Mouse (Mus musculus) macrophage (primary cell): ENCODE measurements around the gene Fga. TPM values are rescaled to one million over a fixed set of nuclear protein-coding genes. Genes with fewer than 3 reads are reported as not detected.

Source experiments
- H3K27ac ChIP-seq: fragments of 350-480 bp; formaldehyde crosslinking; 2 replicates; pipeline ENCODE4 v1.9.0; 2021
- H3K36me3 ChIP-seq: fragments of 350-480 bp; formaldehyde crosslinking; 2 replicates; pipeline ENCODE4 v1.9.0; 2021; ENCODE audit errors: inconsistent target
- H3K4me3 ChIP-seq: fragments of 350-480 bp; formaldehyde crosslinking; 2 replicates; pipeline ENCODE4 v1.9.0; 2021; ENCODE audit errors: inconsistent target
- H3K79me2 ChIP-seq: fragments of 350-480 bp; formaldehyde crosslinking; 2 replicates; pipeline ENCODE4 v1.9.0; 2021; ENCODE audit errors: inconsistent target
- WGBS: methylation state at CpG from one replicate; pipeline ENCODE4 v1.1.7; 2026; ENCODE audit warnings: inconsistent platforms; ENCODE audit not compliant: missing documents; 5-methylcytosine and 5-hydroxymethylcytosine counted together
- polyA plus RNA-seq: library from polyadenylated mRNA; stranded (reverse); fragments of 250-400 nt; gene quantifications from 3 replicates; pipeline ENCODE4 v1.2.4, GENCODE M21; 2018; ENCODE audit warnings: inconsistent platforms
- total RNA-seq, 78 experiments: library from RNA; depleted of rRNA; stranded (reverse); fragments of 250-400 nt; gene quantifications; 1 replicate in 9 of 78; 2 replicates in 24 of 78; 3 replicates in 43 of 78; 4 replicates in 2 of 78; pipeline ENCODE4 v1.2.4; 2018; ENCODE audit warnings: inconsistent platforms in 56 of 78

The Fga gene
- total RNA-seq (2018; cell fraction: chromatin; rRNA removed): not detected
- total RNA-seq (2018; cell fraction: cytosol; rRNA removed): not detected
- not detected for total RNA-seq (2018; cell fraction: nucleus; rRNA removed)
- polyA plus RNA-seq: not detected in 3 replicates

DNA sequence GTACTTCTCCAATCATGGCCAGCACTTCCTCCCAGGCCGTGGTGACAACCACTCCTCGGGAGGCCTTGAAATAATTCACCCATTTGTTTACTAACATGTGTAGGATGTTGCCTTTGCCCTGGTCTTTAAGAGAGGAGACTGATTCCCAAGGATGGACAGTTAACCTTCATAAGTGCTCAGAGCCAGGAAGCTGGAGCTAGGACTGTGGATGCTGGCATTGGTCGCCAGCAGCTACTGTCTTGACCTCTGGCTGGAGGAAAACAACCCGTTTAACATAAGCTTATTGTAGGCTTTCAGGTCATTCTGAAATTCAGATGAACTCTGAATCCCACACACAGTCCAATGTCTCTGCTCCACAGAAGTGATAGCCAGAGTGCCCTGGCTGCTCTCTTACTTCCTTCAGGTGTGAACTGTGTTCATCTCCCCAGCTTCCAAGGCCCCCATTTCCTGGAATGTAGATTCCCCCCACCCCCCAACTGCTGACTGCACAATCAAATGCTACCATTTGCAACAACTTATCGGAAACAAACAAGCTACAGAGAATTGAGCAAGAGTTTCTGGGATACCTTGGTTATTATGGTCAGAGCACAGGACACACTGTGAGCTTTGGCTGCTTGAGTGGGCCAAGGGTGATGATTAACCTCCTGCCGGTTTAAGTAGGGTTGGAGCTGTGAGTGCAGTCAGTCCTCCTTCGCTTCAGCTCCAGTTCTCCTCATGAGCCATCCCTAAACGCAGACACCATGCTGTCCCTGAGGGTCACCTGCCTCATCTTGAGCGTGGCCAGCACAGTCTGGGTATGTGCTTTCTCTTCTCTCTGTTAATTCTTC lies at the start of gene Fga:
Gene Fga (plus strand): TSS at position 602 of the 827 bp plus-strand sequence.
- H3K36me3 ChIP-seq: no peaks in the 10 kb centered on the region
- 79% methylated on average over 9 of the region's 9 CpGs for WGBS
- no peak within 1 kb of the TSS for H3K4me3 ChIP-seq
- H3K27ac ChIP-seq: no peak within 1 kb of the TSS
- H3K79me2 ChIP-seq: no peaks in the 10 kb centered on the region

GRCm38 (mm10) chr3:82980818-82981217 lies 45.1 kb upstream of the Fga start:
- Histone ChIP-seq H3K36me3 (no peaks in the 10 kb centered on the region), H3K79me2 (no peaks in the 10 kb centered on the region), H3K4me3 (no peak overlapping the region), H3K27ac (no peak overlapping the region)
- 83% methylated on average over 6 of the region's 6 CpGs for WGBS

- 96% methylated on average over 8 of the region's 8 CpGs for WGBS
- H3K4me3 ChIP-seq: no peak overlapping the region
- no peaks in the 10 kb centered on the region for H3K36me3 ChIP-seq
- H3K79me2 ChIP-seq: no peaks in the 10 kb centered on the region
- H3K27ac ChIP-seq: no peak overlapping the region
Measured at GRCm38 (mm10) chr3:82981861-82982260, 44.0 kb upstream of the Fga start.

DNA sequence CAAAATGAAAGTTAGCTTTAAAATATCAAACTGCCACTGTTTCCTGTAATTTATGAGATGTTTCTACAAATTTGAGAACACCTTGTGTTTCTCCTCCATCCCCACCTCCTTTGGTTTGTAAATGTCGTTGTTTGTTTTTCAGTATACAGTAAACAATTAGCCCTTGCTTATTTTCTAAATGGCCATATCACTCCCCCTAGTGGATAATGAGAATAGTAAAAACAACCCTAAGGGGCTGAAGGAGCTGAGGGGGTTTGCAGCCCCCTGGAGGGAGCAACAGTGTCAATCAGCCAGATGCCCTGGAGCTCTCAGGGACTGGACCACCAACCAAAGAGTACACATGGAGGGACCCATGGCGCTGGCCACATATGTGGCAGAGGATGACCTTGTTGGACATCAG lies 41.0 kb upstream of the Fga start:
- Histone ChIP-seq H3K36me3 (no peaks in the 10 kb centered on the region), H3K79me2 (no peaks in the 10 kb centered on the region), H3K27ac (no peak overlapping the region), H3K4me3 (no peak overlapping the region)
- WGBS: 75% methylated on average over 2 of the region's 2 CpGs

DNA sequence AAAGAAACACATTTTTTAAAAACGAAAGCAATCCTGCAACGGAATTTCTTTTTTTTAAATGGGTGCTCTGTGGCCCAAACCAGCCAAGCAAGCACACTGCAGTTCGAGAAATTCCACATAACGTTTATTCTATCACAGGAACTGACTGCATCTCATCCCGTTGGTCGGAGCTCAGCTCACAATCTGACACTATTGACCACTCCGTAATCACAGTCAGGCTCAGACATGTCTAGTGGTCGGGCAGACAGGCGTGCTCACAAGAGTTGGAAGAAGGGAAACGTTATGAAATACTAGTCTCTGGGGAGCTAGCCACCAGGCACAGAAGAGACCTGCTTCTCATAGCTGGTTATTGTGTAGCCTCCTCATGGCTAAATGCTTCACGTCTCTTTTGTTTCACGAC lies 33.9 kb upstream of the Fga start:
- Histone ChIP-seq H3K79me2 (no peaks in the 10 kb centered on the region), H3K36me3 (no peaks in the 10 kb centered on the region), H3K27ac (no peak overlapping the region), H3K4me3 (no peak overlapping the region)
- 91% methylated on average over 12 of the region's 12 CpGs for WGBS

- no peak overlapping the region for H3K4me3 ChIP-seq
- H3K36me3 ChIP-seq: no peaks in the 10 kb centered on the region
- no peaks in the 10 kb centered on the region for H3K79me2 ChIP-seq
- no peak overlapping the region for H3K27ac ChIP-seq
- WGBS: 87% methylated on average over 6 of the region's 6 CpGs
Measured at GRCm38 (mm10) chr3:82992956-82993355, 32.9 kb upstream of the Fga start.

DNA sequence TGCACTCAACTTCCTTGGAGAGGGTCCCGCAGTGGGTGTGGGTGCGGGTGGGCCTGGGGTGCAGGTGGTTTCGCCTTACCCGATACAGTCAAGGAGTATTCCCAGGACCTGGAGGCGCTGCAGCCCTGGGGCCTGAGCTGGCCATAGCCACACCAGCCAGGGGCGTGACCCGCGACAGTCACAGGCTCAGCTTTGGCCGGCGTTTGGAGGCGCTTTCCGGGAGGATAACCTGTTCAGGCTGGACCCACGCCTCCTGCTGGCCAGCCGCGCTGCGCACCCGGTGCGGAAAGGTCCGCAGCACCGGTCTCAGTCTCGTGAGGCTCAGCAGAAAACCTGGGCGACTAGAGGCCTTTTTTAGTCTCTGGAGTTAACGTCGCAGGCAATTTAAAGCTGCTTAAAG lies 30.5 kb upstream of the Fga start:
- no peak overlapping the region for H3K27ac ChIP-seq
- 7% methylated on average over 23 of the region's 24 CpGs for WGBS
- H3K4me3 ChIP-seq: no peak overlapping the region
- H3K36me3 ChIP-seq: no peaks in the 10 kb centered on the region
- no peaks in the 10 kb centered on the region for H3K79me2 ChIP-seq

- Histone ChIP-seq H3K79me2 (no peaks in the 10 kb centered on the region), H3K4me3 (no peak overlapping the region)
- 89% methylated on average over 3 of the region's 3 CpGs for WGBS
Measured at GRCm38 (mm10) chr3:82996656-82997055, 29.2 kb upstream of the Fga start.

DNA sequence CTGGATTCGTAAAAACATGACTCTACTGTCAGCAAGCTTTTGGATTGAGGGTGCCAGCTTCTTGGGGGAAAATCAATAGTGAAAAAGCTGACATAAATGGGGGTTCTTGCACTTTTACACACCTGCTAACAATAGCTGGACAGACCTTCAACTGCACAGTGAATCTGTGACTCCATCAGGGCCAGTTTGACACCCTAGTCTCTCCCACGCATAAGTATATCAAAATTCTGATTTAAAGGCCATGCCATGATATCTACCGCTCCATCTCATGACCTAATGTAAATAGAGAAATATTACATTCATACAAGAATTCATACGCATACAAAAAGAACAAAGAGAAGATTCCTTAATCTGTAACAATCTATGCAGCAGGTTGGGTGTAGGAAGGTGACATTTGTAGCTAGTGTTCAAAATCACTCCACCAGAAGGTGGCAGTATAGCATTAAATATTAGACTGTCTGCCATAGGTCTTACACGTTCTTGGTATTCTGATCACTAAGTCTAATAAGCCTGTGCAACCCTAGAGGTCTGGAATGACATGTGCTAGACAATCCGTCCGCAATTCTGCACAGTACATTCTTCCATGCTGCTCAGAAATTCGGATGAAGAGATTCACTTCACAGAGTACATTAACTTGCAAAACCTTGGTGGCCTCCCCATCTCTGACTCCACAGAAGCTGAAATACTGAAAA lies 27.0 kb upstream of the Fga start:
- Histone ChIP-seq H3K4me3 (no peak overlapping the region), H3K79me2 (no peaks in the 10 kb centered on the region), H3K36me3 (no peaks in the 10 kb centered on the region), H3K27ac (no peak overlapping the region)
- 37% methylated on average over 8 of the region's 8 CpGs for WGBS

More at GRCm38 (mm10) chr3:82996656-82997055, 29.2 kb upstream of the Fga start:
- Histone ChIP-seq H3K36me3 (no peaks in the 10 kb centered on the region), H3K27ac (no peak overlapping the region)

DNA sequence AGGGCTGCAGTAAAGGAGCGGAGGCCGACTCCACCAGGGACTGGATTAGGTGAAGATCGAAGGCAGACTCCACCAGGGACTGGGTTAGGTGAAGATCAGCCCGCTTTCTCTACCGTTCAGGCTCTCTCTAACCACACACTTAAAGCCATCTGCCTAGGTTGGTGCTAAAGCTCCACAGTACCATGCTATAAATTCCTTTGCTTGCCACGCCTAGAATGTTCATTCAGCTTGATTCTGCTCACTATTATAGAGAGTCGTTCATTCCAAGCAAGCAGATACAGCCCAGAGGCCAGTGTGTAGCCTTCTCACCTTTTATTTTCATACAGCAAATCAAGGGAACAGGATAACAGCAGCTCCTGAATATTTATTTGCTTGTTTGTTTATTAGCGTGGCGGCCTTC lies 25.9 kb upstream of the Fga start:
- Histone ChIP-seq H3K4me3 (no peak overlapping the region), H3K27ac (no peak overlapping the region), H3K36me3 (no peaks in the 10 kb centered on the region), H3K79me2 (no peaks in the 10 kb centered on the region)
- 89% methylated on average over 9 of the region's 9 CpGs for WGBS

- no peaks in the 10 kb centered on the region for H3K79me2 ChIP-seq
- H3K4me3 ChIP-seq: no peak overlapping the region
- 0% methylated on average over 2 of the region's 2 CpGs for WGBS
- no peak overlapping the region for H3K27ac ChIP-seq
- H3K36me3 ChIP-seq: no peaks in the 10 kb centered on the region
Measured at GRCm38 (mm10) chr3:83002191-83002590, 23.7 kb upstream of the Fga start.

DNA sequence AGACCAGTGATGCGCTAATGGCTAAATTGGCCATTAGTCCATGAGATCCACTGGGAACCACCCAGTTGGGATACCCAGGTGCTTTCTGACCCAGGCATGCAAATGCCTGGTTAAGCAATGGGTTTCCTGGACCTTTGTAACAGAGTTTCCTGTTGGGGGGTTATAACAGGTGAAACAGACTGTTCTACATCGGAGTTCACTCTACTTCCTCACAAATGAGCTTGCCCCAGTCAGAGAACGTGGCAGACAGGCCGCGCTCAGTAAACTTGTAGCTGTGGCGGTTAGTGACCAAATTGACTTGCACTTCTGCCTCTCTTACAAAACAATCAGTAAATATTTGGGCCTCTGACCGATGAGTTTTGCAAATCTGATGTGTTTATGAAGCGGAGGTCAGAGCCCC lies 22.8 kb upstream of the Fga start:
- no peaks in the 10 kb centered on the region for H3K79me2 ChIP-seq
- 71% methylated on average over 6 of the region's 8 CpGs for WGBS
- no peaks in the 10 kb centered on the region for H3K36me3 ChIP-seq
- H3K4me3 ChIP-seq: no peak overlapping the region
- no peak overlapping the region for H3K27ac ChIP-seq

DNA sequence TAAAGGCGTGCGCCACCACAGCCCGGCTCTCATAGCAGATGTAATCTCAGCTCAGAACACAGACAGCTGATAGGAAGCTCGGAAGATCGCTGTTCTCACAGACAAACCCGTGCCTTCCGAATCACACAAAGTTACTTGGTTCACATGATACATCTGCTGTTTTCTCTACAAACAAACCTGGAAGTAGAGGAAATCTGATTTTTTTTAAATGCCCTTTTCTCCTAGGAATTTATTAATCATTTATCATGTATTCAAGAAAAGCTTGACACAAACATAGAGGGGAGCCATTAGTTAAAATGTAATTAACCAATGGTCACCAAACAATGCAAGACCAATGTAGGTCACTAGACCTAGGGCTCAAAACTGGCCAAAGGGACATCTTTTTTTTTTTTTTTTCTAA lies 21.1 kb upstream of the Fga start:
- H3K79me2 ChIP-seq: no peaks in the 10 kb centered on the region
- no peak overlapping the region for H3K4me3 ChIP-seq
- 94% methylated on average over 7 of the region's 7 CpGs for WGBS
- H3K36me3 ChIP-seq: no peaks in the 10 kb centered on the region
- no peak overlapping the region for H3K27ac ChIP-seq

DNA sequence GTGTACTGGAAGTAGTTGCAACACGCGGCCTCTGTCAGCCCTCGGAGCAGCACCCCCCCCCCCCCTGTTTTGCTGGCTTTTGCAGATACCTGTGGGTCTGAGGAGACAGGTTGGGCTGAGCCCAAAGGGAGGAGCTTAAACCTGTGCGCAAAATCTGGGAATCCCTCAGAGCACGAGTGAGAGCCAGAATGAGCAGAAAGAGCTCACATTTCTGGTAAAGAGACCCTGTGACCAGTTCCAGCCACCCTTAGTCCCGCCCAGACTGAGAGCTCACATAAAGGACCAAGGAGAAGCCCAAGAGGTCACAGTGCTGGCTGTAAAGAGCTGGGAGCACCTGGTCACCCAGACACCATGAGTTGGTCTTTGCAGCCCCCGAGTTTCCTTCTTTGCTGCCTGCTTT lies 18.3 kb upstream of the Fga start, which contains the start of gene Fgg:
Gene Fgg (plus strand): TSS at position 168 of the 400 bp plus-strand sequence.
- Histone ChIP-seq H3K4me3 (no peak within 1 kb of the TSS), H3K79me2 (no peaks in the 10 kb centered on the region), H3K27ac (no peak within 1 kb of the TSS), H3K36me3 (no peaks in the 10 kb centered on the region)
- WGBS: 74% methylated on average over 6 of the region's 7 CpGs

GRCm38 (mm10) chr3:83010291-83010690 lies 15.6 kb upstream of the Fga start:
- whole genome bisulfite sequencing: 74% methylated on average over 11 of the region's 11 CpGs
- Histone ChIP-seq H3K79me2 (no peaks in the 10 kb centered on the region), H3K36me3 (no peaks in the 10 kb centered on the region), H3K4me3 (no peak overlapping the region), H3K27ac (no peak overlapping the region)
